Mouse (Mus musculus): ENCODE measurements around the gene Defb30. TPM values are rescaled to one million over a fixed set of nuclear protein-coding genes. Genes with fewer than 3 reads are reported as not detected.

Defb30 gene
- polyA plus RNA-seq, 1 experiment from 2014 or later, result not detected

DNA sequence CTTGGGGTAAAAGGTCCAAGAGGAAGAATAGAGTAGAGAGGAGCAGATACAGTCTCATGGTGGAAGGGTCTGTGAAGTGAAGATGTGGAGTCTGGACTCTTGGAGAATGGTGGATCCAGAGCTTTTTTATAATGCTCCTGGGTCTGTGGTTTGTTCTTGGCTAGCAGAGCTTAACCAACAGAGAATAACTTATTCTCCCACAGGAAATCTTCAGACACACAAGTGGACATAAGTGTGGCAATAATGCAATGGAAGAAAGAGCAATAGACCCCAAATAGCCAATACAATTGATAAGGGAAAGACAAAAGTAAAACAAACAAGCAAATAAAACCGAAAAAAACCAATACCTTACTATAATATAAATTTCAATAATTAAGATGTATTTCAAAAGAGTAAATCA is 65.3 kb downstream of the Defb30 start, which contains the start of gene Defb48:
Gene Defb48 (minus strand): TSS at position 101 of the 400 bp plus-strand sequence.
- Histone ChIP-seq H3K9ac (replicated peaks; ENCODE audit: low read depth, low read length) (no peak within 1 kb of the TSS), H3K27ac (ENCODE audit: low read length) (no peak within 1 kb of the TSS), H3K27me3 (replicated peaks; ENCODE audit: control insufficient read depth, insufficient read depth, low read length) (no peaks in the 10 kb centered on the region), H3K4me1 (replicated peaks; ENCODE audit: control insufficient read depth, insufficient read depth, low read length) (no peaks in the 10 kb centered on the region), H3K9me3 (ENCODE audit: control insufficient read depth, low read length) (no peaks in the 10 kb centered on the region), H3K4me3 (replicated peaks; ENCODE audit: low read length) (no peak within 1 kb of the TSS), H3K4me2 (ENCODE audit: low read length) (no peak within 1 kb of the TSS), H3K36me3 (ENCODE audit: control insufficient read depth, insufficient read depth) (no peaks in the 10 kb centered on the region)
- no peak for ATAC-seq
- WGBS, result 89% methylated on average over 1 of the region's 1 CpGs

Other genes starting within 250 kb of the Defb30 start
- 8.9 and 11.0 TPM in 2 replicates for gene Wdfy2, start 212.3 kb downstream of the Defb30 start, polyA plus RNA-seq (2015; fragmentation: Nextera tagmentation; extraction: Ambion mirVana)
- gene Defb48, start 65.5 kb downstream of the Defb30 start, polyA plus RNA-seq (2015; fragmentation: Nextera tagmentation; extraction: Ambion mirVana), result not detected in 2 replicates
- not detected in 2 replicates for gene Defb47, start 51.9 kb downstream of the Defb30 start, polyA plus RNA-seq (2015; fragmentation: Nextera tagmentation; extraction: Ambion mirVana)
- not detected in 2 replicates for gene Defb43, start 38.2 kb downstream of the Defb30 start, polyA plus RNA-seq (2015; fragmentation: Nextera tagmentation; extraction: Ambion mirVana)
- gene Defb42, start 3.0 kb downstream of the Defb30 start, polyA plus RNA-seq (2015; fragmentation: Nextera tagmentation; extraction: Ambion mirVana), result 0.28 and 0.34 TPM in 2 replicates

Data from forebrain, embryonic 16.5 days (tissue).